Mouse (Mus musculus) naive thymus-derived CD4-positive, alpha-beta T cell, adult 2 months (primary cell): ENCODE measurements around the gene Sec13.

ENCODE experiments used
- DNase-seq: peaks from one replicate; pipeline ENCODE4 v3.0.0-alpha.2; 2011; ENCODE audit warnings: low read depth

Sec13 gene

DNA sequence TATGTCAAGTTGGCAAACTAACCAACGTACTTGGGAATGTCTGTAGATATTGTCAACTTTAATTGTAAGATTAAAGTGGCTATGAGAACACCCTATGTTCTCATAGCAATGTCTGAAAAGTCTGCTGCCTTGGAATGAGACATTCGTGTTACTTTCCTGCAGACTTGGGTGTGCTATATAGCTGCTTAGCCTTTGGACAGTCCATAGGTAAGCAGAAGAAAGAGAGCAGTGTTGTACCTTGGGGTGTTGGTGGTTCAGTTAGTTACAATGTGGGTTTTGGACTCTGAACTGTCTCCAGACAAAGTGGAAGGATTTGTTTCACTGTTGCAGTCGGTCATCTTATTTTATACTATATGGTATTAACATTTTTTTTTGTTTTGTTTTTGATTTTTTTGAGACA is 27.8 kb downstream of the Sec13 start:
- no peak for DNase-seq

DNA sequence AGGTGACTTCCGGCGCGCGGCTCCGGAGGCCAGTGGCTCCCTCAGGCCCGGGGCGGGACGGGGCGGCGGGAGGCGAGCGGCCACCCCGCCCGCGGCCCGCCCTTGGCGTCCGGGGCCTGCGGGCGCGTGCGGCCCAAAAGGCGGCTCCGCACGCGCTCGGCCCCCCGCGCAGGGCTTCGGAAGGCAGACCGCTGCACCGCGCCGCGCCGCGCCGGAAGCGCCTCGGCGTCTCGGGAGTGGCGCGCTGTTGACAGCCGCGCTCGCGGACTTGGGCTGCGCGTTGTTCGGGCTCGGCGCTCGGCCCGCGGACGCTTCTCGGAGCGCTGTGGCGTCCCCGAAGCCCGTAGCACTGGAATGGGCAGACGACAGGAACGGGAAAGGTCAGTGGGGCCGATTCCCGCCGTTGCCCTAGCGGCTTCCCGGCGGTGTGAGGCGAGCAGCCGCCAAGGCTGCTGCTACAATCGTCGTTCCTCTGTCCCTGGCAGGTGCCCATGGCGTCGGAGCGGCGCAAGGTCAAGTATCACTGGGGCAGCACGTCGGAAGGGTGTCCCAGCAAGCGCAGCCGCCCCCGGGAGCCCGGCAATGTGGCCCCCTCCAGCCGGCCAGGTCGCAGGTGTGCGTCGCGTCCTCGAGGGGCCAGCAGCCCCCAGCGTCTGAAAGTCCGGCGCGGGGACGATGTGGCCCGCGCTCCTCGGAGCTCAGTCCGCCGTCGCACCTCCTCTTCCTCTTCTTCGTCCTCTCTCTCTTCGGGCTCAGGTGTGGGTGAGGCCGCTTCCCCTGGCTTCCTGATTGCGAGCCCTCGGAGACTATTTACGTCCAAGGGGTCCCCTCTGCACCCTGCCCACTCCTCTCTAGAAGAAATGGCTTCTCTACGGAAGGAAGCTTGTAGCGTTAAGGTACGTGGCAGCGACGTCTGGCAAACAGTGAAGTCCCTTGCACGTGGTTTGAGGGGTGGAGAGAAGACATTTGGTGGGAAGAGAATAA is 43.0 kb downstream of the Sec13 start:
- DNase-seq: peak; percentile 56

- peak; percentile 98 for DNase-seq
These were observed 43.8 kb downstream of the Sec13 start, which contains the start of gene Tatdn2 for GRCm38 (mm10) chr6:113696582-113697221. Tatdn2 (plus strand) TSS chr6:113697050.

GRCm38 (mm10) chr6:113695766-113696355 is 44.7 kb downstream of the Sec13 start:
- no peak for DNase-seq

- peak; percentile 36 for DNase-seq
These were observed 45.3 kb downstream of the Sec13 start for GRCm38 (mm10) chr6:113695203-113695602.

GRCm38 (mm10) chr6:113693377-113693776 is 47.2 kb downstream of the Sec13 start:
- DNase-seq: no peak

GRCm38 (mm10) chr6:113692661-113693133 is 47.8 kb downstream of the Sec13 start:
- DNase-seq: no peak

GRCm38 (mm10) chr6:113691084-113691462 is 49.5 kb downstream of the Sec13 start:
- no peak for DNase-seq

DNA sequence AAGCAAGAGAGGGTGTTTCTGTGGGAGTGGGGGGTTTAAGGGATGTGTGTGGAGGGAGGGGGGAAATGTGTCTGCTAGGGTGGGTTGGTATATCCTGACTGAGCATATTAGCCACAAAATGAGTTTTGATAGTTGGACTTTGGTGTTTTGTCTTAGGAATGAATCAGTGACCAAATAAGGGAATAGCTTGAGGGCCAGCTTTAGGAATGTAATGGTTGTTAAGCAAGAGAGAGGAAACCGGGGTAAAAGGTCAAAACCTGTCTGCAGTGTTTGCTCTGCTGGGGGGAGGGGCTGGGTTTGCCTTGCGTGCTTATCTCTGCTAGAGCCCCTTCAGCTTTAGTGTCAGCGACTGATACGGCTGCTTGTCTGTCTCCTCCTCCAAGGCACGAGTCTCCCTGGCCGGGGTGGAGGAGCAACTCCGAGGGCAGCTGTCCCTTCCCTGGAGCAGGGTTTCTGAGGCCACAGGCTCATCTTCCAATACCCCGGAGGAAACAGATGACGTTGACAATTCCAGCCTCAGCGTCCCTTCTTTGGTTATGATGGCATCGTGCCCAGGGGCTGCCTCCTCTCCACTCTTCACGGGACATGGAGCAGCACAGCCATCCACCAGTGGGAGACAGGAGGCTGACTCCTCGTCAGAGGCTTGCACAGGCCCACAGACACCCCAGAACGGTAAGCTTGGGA is 50.0 kb downstream of the Sec13 start:
- DNase-seq: no peak

- DNase-seq: no peak
These were observed 50.5 kb downstream of the Sec13 start for GRCm38 (mm10) chr6:113690008-113690399.

GRCm38 (mm10) chr6:113686551-113687125 is 53.9 kb downstream of the Sec13 start:
- no peak for DNase-seq

- no peak for DNase-seq
These were observed 57.3 kb downstream of the Sec13 start for GRCm38 (mm10) chr6:113683081-113683825.

GRCm38 (mm10) chr6:113681271-113681670 is 59.3 kb downstream of the Sec13 start:
- peak; percentile 92 for DNase-seq

GRCm38 (mm10) chr6:113679993-113680566 is 60.5 kb downstream of the Sec13 start:
- DNase-seq: no peak

DNA sequence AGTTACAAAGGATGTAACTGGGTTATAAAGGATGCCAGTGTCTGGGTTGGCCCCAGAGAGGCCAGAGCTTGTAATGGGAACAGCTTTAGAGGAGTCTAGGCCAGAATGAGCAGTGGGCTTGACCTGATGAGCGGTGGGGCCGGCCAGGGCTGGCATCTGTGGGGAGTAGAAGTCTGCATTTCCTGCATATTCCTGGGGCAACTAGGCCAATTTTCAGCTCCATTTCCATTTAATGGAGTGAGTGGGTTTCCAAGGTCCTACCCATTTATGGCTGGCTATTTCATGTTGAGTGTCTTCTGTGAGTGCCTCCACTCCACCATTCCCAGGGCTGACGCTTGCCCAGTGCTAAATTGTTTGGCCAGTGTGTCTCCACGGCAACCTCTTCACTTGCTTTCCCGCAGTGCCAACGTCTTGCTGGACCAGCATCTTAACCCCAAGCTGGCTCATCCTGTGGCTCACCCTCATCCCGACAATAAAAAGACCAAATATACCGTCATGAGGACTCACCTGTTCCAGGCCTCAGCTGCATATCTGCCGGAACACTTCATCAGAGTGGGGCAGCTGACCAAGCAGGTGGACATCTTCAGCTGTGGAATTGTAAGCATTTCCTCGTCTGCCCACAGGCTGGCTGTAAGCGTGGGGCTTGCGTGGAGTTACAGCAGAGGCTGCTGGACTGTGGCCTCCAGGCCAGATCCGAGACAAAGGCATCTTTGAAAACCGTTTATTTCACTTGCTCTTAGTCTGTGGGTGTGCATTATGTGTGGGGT is 62.1 kb downstream of the Sec13 start:
- DNase-seq: no peak
